Mouse (Mus musculus) forebrain, postnatal 0 days (tissue): ENCODE results near the gene Gja5. TPM values are rescaled to one million over a fixed set of nuclear protein-coding genes. Genes with fewer than 3 reads are reported as not detected.

Experiments
- ATAC-seq: fragments of 200-750 bp; cut with Nextera tagmentation; 2 replicates; pipeline ENCODE4 v1.8.0; 2017; ENCODE audit warnings: mild to moderate bottlenecking, moderate library complexity
- DNase-seq: peaks from one replicate; pipeline ENCODE4 v3.0.0-alpha.2; 2015
- H3K27ac ChIP-seq: fragments of 300-500 bp; sonication (generic); 2 replicates; pipeline ENCODE4 v1.5.1; 2014; ENCODE audit warnings: low read depth, mild to moderate bottlenecking, antibody characterized with exemption, low read length, moderate library complexity, mixed read lengths
- H3K27me3 ChIP-seq: fragments of 300-500 bp; sonication (generic); 2 replicates; pipeline ENCODE4 v1.6.1; 2014; ENCODE audit warnings: mild to moderate bottlenecking, low read length, mixed read lengths; ENCODE audit not compliant: insufficient read depth
- H3K36me3 ChIP-seq: fragments of 300-500 bp; sonication (generic); 2 replicates; pipeline ENCODE4 v1.6.1; 2014; ENCODE audit warnings: mild to moderate bottlenecking, moderate library complexity; ENCODE audit not compliant: insufficient read depth
- H3K4me1 ChIP-seq: fragments of 300-500 bp; sonication (generic); 2 replicates; pipeline ENCODE4 v1.6.1; 2014; ENCODE audit warnings: antibody characterized with exemption; ENCODE audit not compliant: insufficient read depth
- H3K4me2 ChIP-seq: fragments of 300-500 bp; sonication (generic); 2 replicates; pipeline ENCODE4 v1.6.1; 2014; ENCODE audit warnings: low read depth, mild to moderate bottlenecking, moderate library complexity
- H3K4me3 ChIP-seq: fragments of 300-500 bp; sonication (generic); 2 replicates; pipeline ENCODE4 v1.5.1; 2014; ENCODE audit warnings: low read depth, low read length, mixed read lengths
- H3K9ac ChIP-seq: fragments of 300-500 bp; sonication (generic); 2 replicates; pipeline ENCODE4 v1.6.1; 2014; ENCODE audit warnings: mild to moderate bottlenecking
- H3K9me3 ChIP-seq: fragments of 300-500 bp; sonication (generic); 2 replicates; pipeline ENCODE4 v1.6.1; 2016; ENCODE audit warnings: low read length
- CTCF ChIP-seq: sonication (generic); IDR thresholded peaks from 2 replicates; pipeline ENCODE4 v1.5.1; 2016; ENCODE audit warnings: antibody characterized with exemption, control low read depth, low read depth
- WGBS: fragments of 180-500 bp; shearing (Covaris S2); extraction: QIAGEN DNeasy Blood & Tissue Kit; methylation state at CpG from one replicate; pipeline ENCODE4 v1.1.7; 2014; 5-methylcytosine and 5-hydroxymethylcytosine counted together
- polyA plus RNA-seq: library from polyadenylated mRNA; unstranded; fragments of >200 nt; fragmentation: Nextera tagmentation; extraction: Ambion mirVana; gene quantifications from 2 replicates; pipeline ENCODE4 v1.2.1, GENCODE M21; 2015
- total RNA-seq: library from RNA; depleted of rRNA; stranded (reverse); fragments of >200 nt; gene quantifications from 2 replicates; pipeline ENCODE4 v1.2.3, GENCODE M21; 2014

Gja5 gene
- total and polyA plus RNA-seq, 2 experiments from 2014 or later, result 1.3 to 1.5 TPM

GRCm38 (mm10) chr3:97025226-97025625 lies 120.7 kb downstream of the Gja5 start:
- Histone ChIP-seq H3K4me3 (no peak overlapping the region), H3K36me3 (no peaks in the 10 kb centered on the region)
- WGBS, result 57% methylated on average over 5 of the region's 5 CpGs

DNA sequence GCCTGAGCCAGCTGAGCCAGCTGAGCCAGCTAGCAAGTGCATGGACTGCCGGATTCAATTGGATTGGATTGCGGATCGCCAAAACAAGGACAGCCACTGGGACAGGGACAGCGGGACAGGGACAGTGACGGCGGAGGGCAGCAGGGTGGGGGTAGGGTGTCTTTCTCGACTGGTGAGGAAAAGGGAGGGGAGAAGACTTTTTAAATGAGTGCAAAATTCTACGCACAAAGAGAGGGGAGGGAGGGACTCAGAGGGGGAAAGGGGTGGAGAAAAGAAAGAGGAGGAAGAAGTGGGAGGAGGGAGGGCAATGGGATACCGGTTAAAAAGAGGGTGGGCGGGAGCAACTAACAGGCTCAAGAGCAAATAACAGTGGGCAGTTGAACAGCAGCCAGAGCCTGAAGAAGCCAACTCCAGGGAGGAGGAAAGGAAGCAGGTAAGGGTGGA lies 127.6 kb downstream of the Gja5 start:
- ATAC-seq, result no peak
- Histone ChIP-seq H3K36me3 (no peaks in the 10 kb centered on the region), H3K27ac (no peak overlapping the region), H3K9me3 (no peaks in the 10 kb centered on the region), H3K4me1 (peaks cover 4% of the 10 kb centered on the region; the same call in 1 of the 2 replicates), H3K4me3 (peak overlapping the region; percentile 26), H3K27me3 (no peaks in the 10 kb centered on the region; the same call in 1 of the 2 replicates), H3K9ac (peak overlapping the region; percentile 37), H3K4me2 (peak overlapping the region; percentile 46)
- no peak for TF ChIP-seq CTCF
- no peak for DNase-seq
- WGBS, result under 1% methylated on average over 10 of the region's 10 CpGs

More at GRCm38 (mm10) chr3:97025226-97025625, 120.7 kb downstream of the Gja5 start:
- DNase-seq, result no peak
- no peak for ATAC-seq
- no peaks in the 10 kb centered on the region for H3K4me1 ChIP-seq
- H3K27me3 ChIP-seq, result no peaks in the 10 kb centered on the region
- no peaks in the 10 kb centered on the region for H3K9me3 ChIP-seq
- no peak for TF ChIP-seq CTCF
- no peak overlapping the region for H3K9ac ChIP-seq
- no peak overlapping the region for H3K27ac ChIP-seq
- no peak overlapping the region for H3K4me2 ChIP-seq

DNA sequence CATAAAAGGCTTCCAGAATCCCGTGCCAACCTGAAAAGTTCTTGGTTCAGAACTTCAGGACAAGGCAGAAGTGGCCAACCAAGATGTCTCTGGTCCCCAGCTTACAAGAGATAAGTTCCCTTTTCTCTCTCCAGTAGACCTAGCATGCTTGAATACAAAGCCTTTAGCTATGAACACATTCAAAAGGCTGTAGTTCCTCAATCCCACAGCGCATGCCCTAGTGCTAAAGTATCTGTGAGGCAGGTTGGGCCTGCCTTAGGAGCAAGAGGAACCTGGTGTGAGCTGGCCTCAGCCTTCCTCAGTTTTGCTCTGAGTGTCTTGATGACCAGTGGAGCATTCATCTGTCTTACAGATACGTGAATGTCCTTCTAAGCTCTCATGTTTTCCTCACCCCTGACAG lies 131.1 kb downstream of the Gja5 start:
- no peak overlapping the region for H3K4me2 ChIP-seq
- no peaks in the 10 kb centered on the region; the same call in 1 of the 2 replicates for H3K27me3 ChIP-seq
- no peak for ATAC-seq
- H3K4me1 ChIP-seq, result peaks cover 4% of the 10 kb centered on the region; the same call in 1 of the 2 replicates
- no peak for DNase-seq
- no peak overlapping the region for H3K4me3 ChIP-seq
- TF ChIP-seq CTCF, result no peak
- H3K36me3 ChIP-seq, result no peaks in the 10 kb centered on the region
- no peak overlapping the region for H3K27ac ChIP-seq
- H3K9ac ChIP-seq, result no peak overlapping the region
- no peaks in the 10 kb centered on the region for H3K9me3 ChIP-seq
- WGBS, result 78% methylated on average over 3 of the region's 3 CpGs

- peak; percentile 38; the same call in 1 of the 2 replicates for ATAC-seq
- no peak overlapping the region for H3K4me2 ChIP-seq
- no peak overlapping the region for H3K4me3 ChIP-seq
- H3K9me3 ChIP-seq, result no peaks in the 10 kb centered on the region
- DNase-seq, result peak; percentile 9
- H3K9ac ChIP-seq, result no peak overlapping the region
- WGBS, result 15% methylated on average over 6 of the region's 6 CpGs
- H3K27me3 ChIP-seq, result no peaks in the 10 kb centered on the region; the same call in 1 of the 2 replicates
- H3K36me3 ChIP-seq, result no peaks in the 10 kb centered on the region
- H3K27ac ChIP-seq, result no peak overlapping the region
- H3K4me1 ChIP-seq, result peaks cover 4% of the 10 kb centered on the region; the same call in 1 of the 2 replicates
- TF ChIP-seq CTCF, result no peak
These were observed 132.6 kb downstream of the Gja5 start for GRCm38 (mm10) chr3:97037119-97037518.

- DNase-seq, result no peak
- ATAC-seq, result no peak
- no peaks in the 10 kb centered on the region for H3K27me3 ChIP-seq
- H3K36me3 ChIP-seq, result no peaks in the 10 kb centered on the region
- no peak overlapping the region for H3K27ac ChIP-seq
- H3K4me1 ChIP-seq, result no peaks in the 10 kb centered on the region
- H3K4me2 ChIP-seq, result no peak overlapping the region
- H3K4me3 ChIP-seq, result no peak overlapping the region
- WGBS, result 93% methylated on average over 6 of the region's 6 CpGs
- no peaks in the 10 kb centered on the region for H3K9me3 ChIP-seq
- no peak for TF ChIP-seq CTCF
- no peak overlapping the region for H3K9ac ChIP-seq
These were observed 135.2 kb downstream of the Gja5 start for GRCm38 (mm10) chr3:97039721-97040120.

- no peak overlapping the region for H3K27ac ChIP-seq
- no peaks in the 10 kb centered on the region for H3K9me3 ChIP-seq
- TF ChIP-seq CTCF, result no peak
- DNase-seq (no peak), ATAC-seq (no peak)
- H3K4me1 ChIP-seq, result no peaks in the 10 kb centered on the region
- H3K9ac ChIP-seq, result no peak overlapping the region
- H3K36me3 ChIP-seq, result no peaks in the 10 kb centered on the region
- WGBS, result 80% methylated on average over 5 of the region's 5 CpGs
- H3K4me2 ChIP-seq, result no peak overlapping the region
- H3K4me3 ChIP-seq, result no peak overlapping the region
- no peaks in the 10 kb centered on the region for H3K27me3 ChIP-seq
These were observed 139.7 kb downstream of the Gja5 start for GRCm38 (mm10) chr3:97044188-97044587.

GRCm38 (mm10) chr3:97047757-97048156 lies 143.3 kb downstream of the Gja5 start:
- no peaks in the 10 kb centered on the region for H3K36me3 ChIP-seq
- no peaks in the 10 kb centered on the region for H3K4me1 ChIP-seq
- no peak for DNase-seq
- no peak overlapping the region for H3K9ac ChIP-seq
- TF ChIP-seq CTCF, result no peak
- ATAC-seq, result no peak
- no peaks in the 10 kb centered on the region for H3K27me3 ChIP-seq
- H3K4me3 ChIP-seq, result no peak overlapping the region
- H3K9me3 ChIP-seq, result no peaks in the 10 kb centered on the region
- 94% methylated on average over 4 of the region's 4 CpGs for WGBS
- H3K4me2 ChIP-seq, result no peak overlapping the region
- no peak overlapping the region for H3K27ac ChIP-seq
